Mouse (Mus musculus) forebrain, embryonic 14.5 days (tissue): ENCODE data around the gene Krt75. TPM values are rescaled to one million over a fixed set of nuclear protein-coding genes. Genes with fewer than 3 reads are reported as not detected.
"Not testable (repeated sequence)": the region's sequence is repeated elsewhere in the genome, so short reads cannot be mapped to it uniquely, and the experiment has no call there.

Source experiments
- ATAC-seq: fragments of 200-750 bp; cut with Nextera tagmentation; 2 replicates; pipeline ENCODE4 v1.8.0; 2017; ENCODE audit warnings: mild to moderate bottlenecking, moderate library complexity
- DNase-seq: peaks from one replicate; pipeline ENCODE4 v3.0.0-alpha.2; 2015; ENCODE audit warnings: low spot score
- H3K27ac ChIP-seq: fragments of 300-500 bp; sonication (generic); 2 replicates; pipeline ENCODE4 v1.5.1; 2014; ENCODE audit warnings: low read depth, mild to moderate bottlenecking, control low read depth, low read length, moderate library complexity
- H3K27me3 ChIP-seq: fragments of 300-500 bp; sonication (generic); replicated peaks from 2 replicates; pipeline ENCODE4 v1.6.1; 2014; ENCODE audit warnings: low read length, control low read depth, mixed read lengths; ENCODE audit not compliant: control insufficient read depth, insufficient read depth
- H3K36me3 ChIP-seq: fragments of 300-500 bp; sonication (generic); 2 replicates; pipeline ENCODE4 v1.6.1; 2014; ENCODE audit warnings: low read length, control low read depth; ENCODE audit not compliant: control insufficient read depth, insufficient read depth
- H3K4me1 ChIP-seq: fragments of 300-500 bp; sonication (generic); 2 replicates; pipeline ENCODE4 v1.6.1; 2014; ENCODE audit warnings: antibody characterized with exemption, low read length, control low read depth; ENCODE audit not compliant: control insufficient read depth, insufficient read depth
- H3K4me2 ChIP-seq: fragments of 300-500 bp; sonication (generic); 2 replicates; pipeline ENCODE4 v1.6.1; 2014; ENCODE audit warnings: mild to moderate bottlenecking, control low read depth, low read length
- H3K4me3 ChIP-seq: fragments of 300-500 bp; sonication (generic); 2 replicates; pipeline ENCODE4 v1.5.1; 2014; ENCODE audit warnings: low read depth, low read length, control low read depth
- H3K9ac ChIP-seq: fragments of 300-500 bp; sonication (generic); 2 replicates; pipeline ENCODE4 v1.6.1; 2014; ENCODE audit warnings: mild to moderate bottlenecking, low read length, control low read depth, moderate library complexity
- H3K9me3 ChIP-seq: fragments of 300-500 bp; sonication (generic); replicated peaks from 2 replicates; pipeline ENCODE4 v1.6.1; 2016; ENCODE audit warnings: low read length, control low read depth, mixed read lengths; ENCODE audit not compliant: control insufficient read depth
- WGBS: fragments of 180-500 bp; shearing (Covaris S2); extraction: QIAGEN DNeasy Blood & Tissue Kit; methylation state at CpG from one replicate; pipeline ENCODE4 v1.1.7; 2014; 5-methylcytosine and 5-hydroxymethylcytosine counted together
- microRNA-seq: library from miRNA; unstranded; fragments of <30 nt; microRNA quantifications from one replicate; pipeline ENCODE4, GENCODE M21; 2016
- polyA plus RNA-seq: library from polyadenylated mRNA; unstranded; fragments of >200 nt; fragmentation: Nextera tagmentation; extraction: Ambion mirVana; gene quantifications from 2 replicates; pipeline ENCODE4 v1.2.1, GENCODE M21; 2014

The Krt75 gene
- polyA plus RNA-seq, 1 experiment from 2014 or later, result not detected

DNA sequence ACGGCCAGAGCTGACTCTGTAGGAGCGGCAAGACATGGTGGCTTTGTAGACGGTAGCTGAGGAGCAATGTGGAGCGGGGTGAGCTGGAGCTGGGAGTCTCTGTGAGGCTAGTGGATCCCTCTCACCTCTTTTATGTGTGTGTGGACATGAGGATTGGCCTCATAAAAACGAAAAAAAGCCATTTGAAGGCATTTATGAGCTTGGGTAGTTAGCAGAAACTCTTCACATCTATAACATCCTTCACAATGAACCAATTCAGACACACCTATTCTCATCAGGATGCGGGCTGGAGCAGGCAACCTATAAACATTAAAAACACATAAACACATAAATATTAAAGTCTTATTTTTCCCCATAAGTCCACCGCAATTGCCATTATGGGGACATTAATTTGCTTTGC, 41.0 kb downstream of the Krt75 start, which contains the start of gene Krt84:
TSS of gene Krt84 (minus strand) at position 101 of the 400 bp plus-strand sequence.
- no peak within 1 kb of the TSS for H3K9ac ChIP-seq
- H3K4me1 ChIP-seq, result no peaks in the 10 kb centered on the region
- H3K27ac ChIP-seq, result no peak within 1 kb of the TSS
- 84% methylated on average over 7 of the region's 7 CpGs for WGBS
- no peaks in the 10 kb centered on the region for H3K9me3 ChIP-seq
- no peaks in the 10 kb centered on the region for H3K36me3 ChIP-seq
- no peak within 1 kb of the TSS for H3K4me3 ChIP-seq
- ATAC-seq (no peak), DNase-seq (no peak)
- no peaks in the 10 kb centered on the region for H3K27me3 ChIP-seq
- no peak within 1 kb of the TSS for H3K4me2 ChIP-seq

DNA sequence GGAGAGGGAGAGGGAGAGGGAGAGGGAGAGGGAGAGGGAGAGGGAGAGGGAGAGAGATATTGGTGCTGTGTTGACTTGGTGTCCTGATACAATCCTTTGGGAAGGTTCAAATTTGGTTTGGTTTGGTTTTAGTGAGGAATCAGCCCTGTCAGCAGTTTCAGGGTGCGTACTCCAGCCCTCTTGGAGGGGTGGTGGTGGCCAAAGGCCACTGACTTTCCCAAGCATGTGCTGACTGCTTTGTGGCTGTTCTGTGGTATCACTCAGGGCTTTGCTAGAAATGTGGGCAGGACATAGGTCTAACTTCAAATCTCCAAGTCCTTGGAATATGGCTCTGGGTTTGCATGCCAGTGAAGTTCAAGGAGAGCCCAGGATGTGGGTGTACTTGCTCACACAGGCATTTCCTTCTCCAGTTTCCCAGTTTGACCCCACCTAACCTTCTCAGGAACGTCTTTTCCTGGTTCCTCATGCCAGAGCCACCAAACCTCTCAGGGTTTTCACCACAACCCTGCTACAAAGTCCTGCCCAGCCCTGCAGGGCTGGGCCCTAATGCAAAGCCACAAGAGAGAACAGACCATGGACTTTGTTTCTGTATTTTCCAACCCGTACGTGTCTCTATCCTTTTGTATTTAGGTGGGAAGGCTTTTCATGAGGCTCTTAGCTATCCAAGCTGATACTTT, 51.0 kb downstream of the Krt75 start:
- Histone ChIP-seq H3K9ac (no peak overlapping the region), H3K4me2 (no peak overlapping the region), H3K4me1 (no peaks in the 10 kb centered on the region), H3K4me3 (no peak overlapping the region), H3K27ac (no peak overlapping the region), H3K9me3 (no peaks in the 10 kb centered on the region), H3K36me3 (no peaks in the 10 kb centered on the region), H3K27me3 (no peaks in the 10 kb centered on the region)
- ATAC-seq, result no peak
- 73% methylated on average over 4 of the region's 4 CpGs for WGBS
- no peak for DNase-seq

DNA sequence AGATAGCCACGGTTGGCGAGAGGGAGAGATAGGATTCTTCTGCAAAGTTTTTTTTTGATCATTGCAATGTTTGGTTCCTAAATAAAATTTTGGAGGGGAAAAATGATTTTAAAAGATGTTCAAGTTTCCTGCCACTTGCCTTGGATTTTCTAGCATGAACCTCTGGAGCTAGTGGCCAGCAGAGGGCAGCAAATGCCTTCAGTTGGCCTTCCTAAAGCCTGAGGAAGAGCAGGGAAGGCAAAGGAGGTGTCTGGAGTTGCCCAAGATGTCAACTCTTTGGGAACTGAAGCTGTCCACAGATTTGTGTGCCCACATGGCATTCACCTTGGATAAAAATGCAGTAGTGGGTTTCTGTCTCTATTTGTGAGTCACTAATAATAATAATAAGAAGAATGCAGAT, 53.9 kb downstream of the Krt75 start:
- no peak for ATAC-seq
- Histone ChIP-seq H3K4me1 (no peaks in the 10 kb centered on the region), H3K9ac (no peak overlapping the region), H3K27ac (no peak overlapping the region), H3K36me3 (no peaks in the 10 kb centered on the region), H3K27me3 (no peaks in the 10 kb centered on the region), H3K9me3 (no peaks in the 10 kb centered on the region), H3K4me3 (no peak overlapping the region), H3K4me2 (no peak overlapping the region)
- WGBS, result 15% methylated on average over 2 of the region's 2 CpGs
- peak; percentile 90 for DNase-seq

GRCm38 (mm10) chr15:101517161-101517560, 56.5 kb downstream of the Krt75 start, which contains the start of gene Gm49425:
Gm49425 (minus strand) TSS chr15:101517261.
- DNase-seq, H3K4me1 ChIP-seq, H3K27me3 ChIP-seq, H3K9me3 ChIP-seq, H3K27ac ChIP-seq, H3K4me2 ChIP-seq, H3K4me3 ChIP-seq, H3K36me3 ChIP-seq, ATAC-seq, H3K9ac ChIP-seq: not testable (repeated sequence)
- WGBS, result 77% methylated on average over 2 of the region's 2 CpGs

Small RNA genes within 50 kb of the gene (microRNA-seq; reads per million reads assigned to microRNA genes)
- gene Gm44393 (not detected), gene Gm44460 (not detected)

Other genes starting within 250 kb of the Krt75 start
- gene Krt80, start 203.7 kb downstream of the Krt75 start, polyA plus RNA-seq, result not detected in 2 replicates
- 0.66 and 0.75 TPM in 2 replicates for gene Krt7, start 162.9 kb downstream of the Krt75 start, polyA plus RNA-seq
- gene Krt87, start 135.1 kb downstream of the Krt75 start, polyA plus RNA-seq, result 0.12 TPM in 1 of 2 replicates, not detected in the other
- gene Krt88, start 126.2 kb downstream of the Krt75 start, polyA plus RNA-seq, result not detected in 2 replicates
- not detected in 2 replicates for gene Krt81, start 110.2 kb downstream of the Krt75 start, polyA plus RNA-seq
- gene Krt86, start 100.4 kb downstream of the Krt75 start, polyA plus RNA-seq, result not detected in 2 replicates
- not detected in 2 replicates for gene Krt83, start 82.4 kb downstream of the Krt75 start, polyA plus RNA-seq
- not detected in 2 replicates for gene Gm49425, start 56.6 kb downstream of the Krt75 start, polyA plus RNA-seq
- not detected in 2 replicates for gene Krt84, start 41.1 kb downstream of the Krt75 start, polyA plus RNA-seq
- gene Krt82, start 23.2 kb downstream of the Krt75 start, polyA plus RNA-seq, result not detected in 2 replicates
- 0.09 and 0.10 TPM in 2 replicates for gene Krt90, start 11.0 kb downstream of the Krt75 start, polyA plus RNA-seq
- gene Gm5414, start 54.3 kb upstream of the Krt75 start, polyA plus RNA-seq, result not detected in 2 replicates
- not detected in 2 replicates for gene Gm5478, start 73.5 kb upstream of the Krt75 start, polyA plus RNA-seq
- not detected in 2 replicates for gene Krt6b, start 106.4 kb upstream of the Krt75 start, polyA plus RNA-seq
- gene Krt6a, start 120.4 kb upstream of the Krt75 start, polyA plus RNA-seq, result not detected in 2 replicates
- not detected in 2 replicates for gene Krt5, start 139.0 kb upstream of the Krt75 start, polyA plus RNA-seq
- not detected in 2 replicates for gene Krt71, start 169.2 kb upstream of the Krt75 start, polyA plus RNA-seq
- gene Krt72, start 212.6 kb upstream of the Krt75 start, polyA plus RNA-seq, result not detected in 2 replicates
- 0.36 and 0.81 TPM in 2 replicates for gene Krt73, start 228.4 kb upstream of the Krt75 start, polyA plus RNA-seq
- gene Krt2, start 244.3 kb upstream of the Krt75 start, polyA plus RNA-seq, result not detected in 2 replicates